Mouse (Mus musculus) neural tube, embryonic 11.5 days (tissue): Measurements from ENCODE around the gene Wt1. TPM values are rescaled to one million over a fixed set of nuclear protein-coding genes. Genes with fewer than 3 reads are reported as not detected.

Experiments
- ATAC-seq: fragments of 200-750 bp; cut with Nextera tagmentation; 2 replicates; pipeline ENCODE4 v1.8.0; 2017; ENCODE audit warnings: moderate number of reproducible peaks, mild to moderate bottlenecking, moderate TSS enrichment, moderate library complexity; ENCODE audit not compliant: insufficient read depth, low FRiP score, low TSS enrichment
- DNase-seq: peaks from one replicate; pipeline ENCODE4 v3.0.0-alpha.2; 2015; ENCODE audit warnings: low spot score
- H3K27ac ChIP-seq: fragments of 300-500 bp; sonication (generic); 2 replicates; pipeline ENCODE4 v1.5.1; 2014; ENCODE audit warnings: low read depth, mild to moderate bottlenecking, low read length
- H3K27me3 ChIP-seq: fragments of 300-500 bp; sonication (generic); 2 replicates; pipeline ENCODE4 v1.6.1; 2014; ENCODE audit warnings: mild to moderate bottlenecking, low read length, mixed read lengths; ENCODE audit not compliant: control insufficient read depth, insufficient read depth
- H3K36me3 ChIP-seq: fragments of 300-500 bp; sonication (generic); 2 replicates; pipeline ENCODE4 v1.6.1; 2014; ENCODE audit warnings: mild to moderate bottlenecking, low read length, moderate library complexity, mixed read lengths; ENCODE audit not compliant: control insufficient read depth, insufficient read depth
- H3K4me1 ChIP-seq: fragments of 300-500 bp; sonication (generic); 2 replicates; pipeline ENCODE4 v1.6.1; 2014; ENCODE audit warnings: low read length, mixed read lengths; ENCODE audit not compliant: control insufficient read depth, insufficient read depth
- H3K4me2 ChIP-seq: fragments of 300-500 bp; sonication (generic); 2 replicates; pipeline ENCODE4 v1.6.1; 2014; ENCODE audit warnings: low read depth, mild to moderate bottlenecking, moderate library complexity
- H3K4me3 ChIP-seq: fragments of 300-500 bp; sonication (generic); 2 replicates; pipeline ENCODE4 v1.5.1; 2014; ENCODE audit warnings: low read depth, low read length
- H3K9ac ChIP-seq: fragments of 300-500 bp; sonication (generic); 2 replicates; pipeline ENCODE4 v1.6.1; 2014; ENCODE audit warnings: mild to moderate bottlenecking, low read length
- H3K9me3 ChIP-seq: fragments of 300-500 bp; sonication (generic); 2 replicates; pipeline ENCODE4 v1.6.1; 2016; ENCODE audit warnings: low read length; ENCODE audit not compliant: control insufficient read depth
- WGBS: fragments of 180-500 bp; shearing (Covaris S2); extraction: QIAGEN DNeasy Blood & Tissue Kit; methylation state at CpG from one replicate; pipeline ENCODE4 v1.1.7; 2014; 5-methylcytosine and 5-hydroxymethylcytosine counted together
- polyA plus RNA-seq: library from polyadenylated mRNA; unstranded; fragments of >200 nt; fragmentation: Nextera tagmentation; extraction: Ambion mirVana; gene quantifications from 2 replicates; pipeline ENCODE4 v1.2.1, GENCODE M21; 2014

Gene Wt1
- polyA plus RNA-seq, 1 experiment from 2014 or later = 1.3 TPM

DNA sequence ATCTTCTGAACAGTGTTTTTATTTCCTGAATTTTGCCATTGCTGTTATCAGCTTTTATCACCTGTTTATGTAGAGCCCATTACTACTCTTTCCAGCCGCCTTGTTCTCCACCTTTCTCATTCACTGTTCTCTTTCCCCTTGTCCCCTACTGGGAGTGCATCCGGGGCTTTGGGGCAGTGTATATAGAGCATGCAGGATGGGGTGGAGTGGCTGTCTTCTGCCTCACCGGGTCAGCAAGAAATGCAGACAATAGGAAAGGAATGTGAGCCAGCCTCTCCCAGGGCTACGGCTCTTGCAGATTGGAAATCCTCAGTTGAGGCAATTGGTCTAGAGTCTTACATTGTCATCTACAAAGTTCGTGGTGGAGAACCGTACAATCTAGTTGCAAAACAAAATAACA lies 56.2 kb downstream of the Wt1 start:
- H3K9ac ChIP-seq = no peak overlapping the region
- no peaks in the 10 kb centered on the region for H3K27me3 ChIP-seq
- no peak overlapping the region for H3K27ac ChIP-seq
- no peak for ATAC-seq
- no peak overlapping the region for H3K4me2 ChIP-seq
- no peaks in the 10 kb centered on the region for H3K4me1 ChIP-seq
- no peaks in the 10 kb centered on the region for H3K36me3 ChIP-seq
- WGBS = 33% methylated on average over 6 of the region's 6 CpGs
- no peak overlapping the region for H3K4me3 ChIP-seq
- DNase-seq = no peak
- no peaks in the 10 kb centered on the region for H3K9me3 ChIP-seq

- no peaks in the 10 kb centered on the region for H3K9me3 ChIP-seq
- DNase-seq = no peak
- H3K36me3 ChIP-seq = no peaks in the 10 kb centered on the region
- no peak overlapping the region for H3K27ac ChIP-seq
- H3K4me2 ChIP-seq = no peak overlapping the region
- no peaks in the 10 kb centered on the region for H3K27me3 ChIP-seq
- ATAC-seq = no peak
- no peak overlapping the region for H3K9ac ChIP-seq
- H3K4me1 ChIP-seq = no peaks in the 10 kb centered on the region
- 94% methylated on average over 3 of the region's 3 CpGs for WGBS
- H3K4me3 ChIP-seq = no peak overlapping the region
Observed at GRCm38 (mm10) chr2:105185140-105185539, 58.8 kb downstream of the Wt1 start.

- Histone ChIP-seq H3K27me3 (no peaks in the 10 kb centered on the region), H3K9me3 (no peaks in the 10 kb centered on the region), H3K27ac (no peak overlapping the region), H3K4me1 (no peaks in the 10 kb centered on the region), H3K4me2 (no peak overlapping the region), H3K36me3 (no peaks in the 10 kb centered on the region), H3K9ac (no peak overlapping the region), H3K4me3 (no peak overlapping the region)
- ATAC-seq = no peak
- WGBS = 75% methylated on average over 13 of the region's 13 CpGs
- no peak for DNase-seq
Observed at GRCm38 (mm10) chr2:105185768-105186529, 59.6 kb downstream of the Wt1 start.

DNA sequence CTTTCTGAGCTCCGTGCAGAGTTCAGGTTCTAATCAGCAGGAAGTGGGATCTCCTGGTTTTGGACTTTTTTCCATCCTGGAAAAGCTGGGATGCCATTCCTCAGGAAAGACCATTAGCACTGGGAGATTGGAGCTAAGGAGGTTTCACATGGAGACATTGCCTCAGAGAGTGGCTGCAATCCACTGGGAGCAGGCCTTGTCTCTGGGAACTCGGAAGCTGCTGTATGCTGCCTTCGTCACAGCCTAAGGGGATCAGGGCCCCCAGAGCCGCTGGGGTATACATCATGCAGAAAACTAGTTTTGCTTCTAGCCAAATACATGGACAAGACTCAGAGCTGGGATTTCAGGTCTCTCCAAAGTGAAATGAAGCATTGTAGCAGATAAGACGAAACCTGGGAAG lies 60.3 kb downstream of the Wt1 start:
- Histone ChIP-seq H3K27ac (no peak overlapping the region), H3K9ac (no peak overlapping the region), H3K27me3 (no peaks in the 10 kb centered on the region), H3K4me1 (no peaks in the 10 kb centered on the region), H3K9me3 (no peaks in the 10 kb centered on the region), H3K4me3 (no peak overlapping the region), H3K4me2 (no peak overlapping the region), H3K36me3 (no peaks in the 10 kb centered on the region)
- ATAC-seq (no peak), DNase-seq (no peak)
- WGBS = 87% methylated on average over 5 of the region's 5 CpGs

GRCm38 (mm10) chr2:105188182-105188581 lies 61.9 kb downstream of the Wt1 start:
- no peaks in the 10 kb centered on the region for H3K27me3 ChIP-seq
- no peak overlapping the region for H3K4me2 ChIP-seq
- no peaks in the 10 kb centered on the region for H3K9me3 ChIP-seq
- H3K9ac ChIP-seq = no peak overlapping the region
- H3K36me3 ChIP-seq = no peaks in the 10 kb centered on the region
- ATAC-seq (no peak), DNase-seq (no peak)
- WGBS = 80% methylated on average over 10 of the region's 10 CpGs
- no peak overlapping the region for H3K27ac ChIP-seq
- H3K4me3 ChIP-seq = no peak overlapping the region
- no peaks in the 10 kb centered on the region for H3K4me1 ChIP-seq

DNA sequence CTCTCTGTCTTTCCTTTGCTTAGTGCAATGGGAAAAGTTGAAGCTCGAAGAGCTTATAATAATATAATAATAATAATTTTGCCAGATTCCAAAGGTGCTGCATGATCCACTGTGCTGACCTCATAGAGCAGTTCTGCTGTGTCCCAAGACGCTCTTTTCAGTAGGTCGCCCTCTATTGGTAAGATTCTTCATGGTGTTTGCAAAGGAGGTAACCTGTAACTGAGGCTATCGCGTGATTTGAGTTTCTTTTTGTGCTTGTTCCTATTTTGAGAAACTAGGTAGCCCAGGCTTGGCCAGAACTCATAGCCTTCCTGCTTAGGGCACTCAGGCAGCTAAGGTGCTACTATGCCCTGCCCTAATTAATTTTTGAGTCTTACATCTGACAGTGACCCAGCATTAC lies 63.0 kb downstream of the Wt1 start:
- Histone ChIP-seq H3K36me3 (no peaks in the 10 kb centered on the region), H3K9ac (no peak overlapping the region), H3K27ac (no peak overlapping the region), H3K9me3 (no peaks in the 10 kb centered on the region), H3K4me3 (no peak overlapping the region), H3K27me3 (no peaks in the 10 kb centered on the region), H3K4me2 (no peak overlapping the region), H3K4me1 (no peaks in the 10 kb centered on the region)
- ATAC-seq (no peak), DNase-seq (no peak)
- WGBS = 40% methylated on average over 5 of the region's 5 CpGs

GRCm38 (mm10) chr2:105200152-105200551 lies 73.8 kb downstream of the Wt1 start:
- ATAC-seq (no peak), DNase-seq (no peak)
- H3K27ac ChIP-seq = no peak overlapping the region
- H3K36me3 ChIP-seq = no peaks in the 10 kb centered on the region
- 29% methylated on average over 8 of the region's 8 CpGs for WGBS
- H3K27me3 ChIP-seq = no peaks in the 10 kb centered on the region
- H3K9me3 ChIP-seq = no peaks in the 10 kb centered on the region
- H3K4me2 ChIP-seq = no peak overlapping the region
- H3K9ac ChIP-seq = no peak overlapping the region
- H3K4me3 ChIP-seq = no peak overlapping the region
- no peaks in the 10 kb centered on the region for H3K4me1 ChIP-seq

- DNase-seq = no peak
- 62% methylated on average over 9 of the region's 9 CpGs for WGBS
- ATAC-seq = no peak
- H3K4me1 ChIP-seq = no peaks in the 10 kb centered on the region
- no peaks in the 10 kb centered on the region for H3K9me3 ChIP-seq
- H3K27ac ChIP-seq = no peak overlapping the region
- no peaks in the 10 kb centered on the region for H3K36me3 ChIP-seq
- no peaks in the 10 kb centered on the region for H3K27me3 ChIP-seq
- no peak overlapping the region for H3K9ac ChIP-seq
- no peak overlapping the region for H3K4me2 ChIP-seq
- H3K4me3 ChIP-seq = no peak overlapping the region
Observed at GRCm38 (mm10) chr2:105206563-105207174, 80.3 kb downstream of the Wt1 start.

DNA sequence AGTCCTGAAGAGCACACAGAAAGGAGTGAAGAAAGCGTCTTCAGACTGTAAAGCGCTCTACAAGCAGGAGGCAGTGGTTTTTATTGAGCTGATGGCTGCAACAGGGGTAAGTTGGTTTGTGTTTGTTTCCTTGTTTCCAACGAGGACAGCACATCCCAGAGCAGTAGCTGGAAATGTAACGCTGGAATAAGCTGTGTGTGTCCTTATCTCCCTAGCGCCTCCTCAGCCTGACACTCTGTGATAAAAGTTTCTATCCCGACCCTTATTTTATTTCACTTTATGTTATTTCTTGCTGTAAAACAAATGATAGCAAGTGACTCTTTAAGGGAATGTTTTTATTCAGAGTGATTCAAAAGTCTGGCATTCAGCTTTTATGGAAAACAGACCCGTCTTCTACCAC lies 86.5 kb downstream of the Wt1 start:
- H3K27me3 ChIP-seq = no peaks in the 10 kb centered on the region
- no peak overlapping the region for H3K4me2 ChIP-seq
- ATAC-seq (no peak), DNase-seq (no peak)
- no peak overlapping the region for H3K27ac ChIP-seq
- no peaks in the 10 kb centered on the region for H3K4me1 ChIP-seq
- WGBS = 81% methylated on average over 7 of the region's 7 CpGs
- H3K4me3 ChIP-seq = no peak overlapping the region
- H3K9me3 ChIP-seq = no peaks in the 10 kb centered on the region
- no peaks in the 10 kb centered on the region for H3K36me3 ChIP-seq
- H3K9ac ChIP-seq = no peak overlapping the region
